Mouse (Mus musculus): ENCODE measurements at regions not wholly inside any gene's neighbourhood (a gene's known extent, or its start where the extent isn't known, plus 50 kb on each side); places are given as distances from the start of the nearest gene placed in this dataset.

- no peak for DNase-seq (ENCODE audit: low read depth, low spot score)
- Histone ChIP-seq H3K36me3 (ENCODE audit: control insufficient read depth, insufficient read depth, low read length, poor library complexity, severe bottlenecking) (no peaks in the 10 kb centered on the region), H3K27me3 (ENCODE audit: control insufficient read depth, insufficient read depth, low read length, poor library complexity, severe bottlenecking) (no peaks in the 10 kb centered on the region)
Observed at GRCm38 (mm10) chr1:146955688-146956214, 461.2 kb downstream of the Brinp3 start.

GRCm38 (mm10) chr1:146956347-146956746 lies 461.8 kb downstream of the Brinp3 start:
- Histone ChIP-seq H3K36me3 (ENCODE audit: control insufficient read depth, insufficient read depth, low read length, poor library complexity, severe bottlenecking) (no peaks in the 10 kb centered on the region), H3K27me3 (ENCODE audit: control insufficient read depth, insufficient read depth, low read length, poor library complexity, severe bottlenecking) (no peaks in the 10 kb centered on the region)
- no peak for DNase-seq (ENCODE audit: low read depth, low spot score)

GRCm38 (mm10) chr1:146960448-146960847 lies 465.9 kb downstream of the Brinp3 start:
- no peaks in the 10 kb centered on the region for H3K27me3 ChIP-seq (ENCODE audit: control insufficient read depth, insufficient read depth, low read length, poor library complexity, severe bottlenecking)
- no peaks in the 10 kb centered on the region for H3K36me3 ChIP-seq (ENCODE audit: control insufficient read depth, insufficient read depth, low read length, poor library complexity, severe bottlenecking)
- DNase-seq (ENCODE audit: low read depth, low spot score) = no peak

GRCm38 (mm10) chr1:146967534-146967933 lies 473.0 kb downstream of the Brinp3 start:
- H3K27me3 ChIP-seq (ENCODE audit: control insufficient read depth, insufficient read depth, low read length, poor library complexity, severe bottlenecking) = no peaks in the 10 kb centered on the region
- DNase-seq (ENCODE audit: low read depth, low spot score) = peak; percentile 8
- no peaks in the 10 kb centered on the region for H3K36me3 ChIP-seq (ENCODE audit: control insufficient read depth, insufficient read depth, low read length, poor library complexity, severe bottlenecking)

- DNase-seq (ENCODE audit: low read depth, low spot score) = peak; percentile 21
- Histone ChIP-seq H3K36me3 (ENCODE audit: control insufficient read depth, insufficient read depth, low read length, poor library complexity, severe bottlenecking) (no peaks in the 10 kb centered on the region), H3K27me3 (ENCODE audit: control insufficient read depth, insufficient read depth, low read length, poor library complexity, severe bottlenecking) (no peaks in the 10 kb centered on the region)
Observed at GRCm38 (mm10) chr1:146967993-146968392, 473.4 kb downstream of the Brinp3 start.

GRCm38 (mm10) chr1:146983433-146984186 lies 489.1 kb downstream of the Brinp3 start:
- Histone ChIP-seq H3K27me3 (ENCODE audit: control insufficient read depth, insufficient read depth, low read length, poor library complexity, severe bottlenecking) (no peaks in the 10 kb centered on the region), H3K36me3 (ENCODE audit: control insufficient read depth, insufficient read depth, low read length, poor library complexity, severe bottlenecking) (no peaks in the 10 kb centered on the region)
- DNase-seq (ENCODE audit: low read depth, low spot score) = no peak

GRCm38 (mm10) chr1:147000018-147000417 lies 505.5 kb downstream of the Brinp3 start:
- DNase-seq (ENCODE audit: low read depth, low spot score) = no peak
- H3K36me3 ChIP-seq (ENCODE audit: control insufficient read depth, insufficient read depth, low read length, poor library complexity, severe bottlenecking) = no peaks in the 10 kb centered on the region
- no peaks in the 10 kb centered on the region for H3K27me3 ChIP-seq (ENCODE audit: control insufficient read depth, insufficient read depth, low read length, poor library complexity, severe bottlenecking)

GRCm38 (mm10) chr1:147047714-147048113 lies 553.2 kb downstream of the Brinp3 start:
- no peak for DNase-seq (ENCODE audit: low read depth, low spot score)
- H3K36me3 ChIP-seq (ENCODE audit: control insufficient read depth, insufficient read depth, low read length, poor library complexity, severe bottlenecking) = no peaks in the 10 kb centered on the region
- no peaks in the 10 kb centered on the region for H3K27me3 ChIP-seq (ENCODE audit: control insufficient read depth, insufficient read depth, low read length, poor library complexity, severe bottlenecking)

- no peak for DNase-seq (ENCODE audit: low read depth, low spot score)
- Histone ChIP-seq H3K27me3 (ENCODE audit: control insufficient read depth, insufficient read depth, low read length, poor library complexity, severe bottlenecking) (no peaks in the 10 kb centered on the region), H3K36me3 (ENCODE audit: control insufficient read depth, insufficient read depth, low read length, poor library complexity, severe bottlenecking) (no peaks in the 10 kb centered on the region)
Observed at GRCm38 (mm10) chr1:147058504-147058903, 563.9 kb downstream of the Brinp3 start.

GRCm38 (mm10) chr1:147074166-147074565 lies 579.6 kb downstream of the Brinp3 start:
- DNase-seq (ENCODE audit: low read depth, low spot score) = no peak
- no peaks in the 10 kb centered on the region for H3K27me3 ChIP-seq (ENCODE audit: control insufficient read depth, insufficient read depth, low read length, poor library complexity, severe bottlenecking)
- no peaks in the 10 kb centered on the region for H3K36me3 ChIP-seq (ENCODE audit: control insufficient read depth, insufficient read depth, low read length, poor library complexity, severe bottlenecking)

- H3K36me3 ChIP-seq (ENCODE audit: control insufficient read depth, insufficient read depth, low read length, poor library complexity, severe bottlenecking) = no peaks in the 10 kb centered on the region
- DNase-seq (ENCODE audit: low read depth, low spot score) = no peak
- no peaks in the 10 kb centered on the region for H3K27me3 ChIP-seq (ENCODE audit: control insufficient read depth, insufficient read depth, low read length, poor library complexity, severe bottlenecking)
Observed at GRCm38 (mm10) chr1:147084129-147084799, 589.7 kb downstream of the Brinp3 start.

- no peaks in the 10 kb centered on the region for H3K27me3 ChIP-seq (ENCODE audit: control insufficient read depth, insufficient read depth, low read length, poor library complexity, severe bottlenecking)
- no peak for DNase-seq (ENCODE audit: low read depth, low spot score)
Observed at GRCm38 (mm10) chr1:147125541-147125940, 631.0 kb downstream of the Brinp3 start.

GRCm38 (mm10) chr1:147138176-147138575 lies 643.6 kb downstream of the Brinp3 start:
- H3K27me3 ChIP-seq (ENCODE audit: control insufficient read depth, insufficient read depth, low read length, poor library complexity, severe bottlenecking) = no peaks in the 10 kb centered on the region
- no peaks in the 10 kb centered on the region for H3K36me3 ChIP-seq (ENCODE audit: control insufficient read depth, insufficient read depth, low read length, poor library complexity, severe bottlenecking)
- DNase-seq (ENCODE audit: low read depth, low spot score) = no peak

More at GRCm38 (mm10) chr1:147125541-147125940, 631.0 kb downstream of the Brinp3 start:
- H3K36me3 ChIP-seq (ENCODE audit: control insufficient read depth, insufficient read depth, low read length, poor library complexity, severe bottlenecking) = no peaks in the 10 kb centered on the region

GRCm38 (mm10) chr1:147175350-147175749 lies 680.8 kb downstream of the Brinp3 start:
- no peaks in the 10 kb centered on the region for H3K36me3 ChIP-seq (ENCODE audit: control insufficient read depth, insufficient read depth, low read length, poor library complexity, severe bottlenecking)
- no peak for DNase-seq (ENCODE audit: low read depth, low spot score)
- no peaks in the 10 kb centered on the region for H3K27me3 ChIP-seq (ENCODE audit: control insufficient read depth, insufficient read depth, low read length, poor library complexity, severe bottlenecking)

- H3K27me3 ChIP-seq (ENCODE audit: control insufficient read depth, insufficient read depth, low read length, poor library complexity, severe bottlenecking) = no peaks in the 10 kb centered on the region
- DNase-seq (ENCODE audit: low read depth, low spot score) = no peak
- H3K36me3 ChIP-seq (ENCODE audit: control insufficient read depth, insufficient read depth, low read length, poor library complexity, severe bottlenecking) = no peaks in the 10 kb centered on the region
Observed at GRCm38 (mm10) chr1:147186799-147187198, 692.2 kb downstream of the Brinp3 start.

Data from splenic B cell, adult 2 months (primary cell).